Mouse (Mus musculus): ENCODE measurements at regions not wholly inside any gene's neighbourhood (a gene's known extent, or its start where the extent isn't known, plus 50 kb on each side); places are given as distances from the start of the nearest gene placed in this dataset.

DNA sequence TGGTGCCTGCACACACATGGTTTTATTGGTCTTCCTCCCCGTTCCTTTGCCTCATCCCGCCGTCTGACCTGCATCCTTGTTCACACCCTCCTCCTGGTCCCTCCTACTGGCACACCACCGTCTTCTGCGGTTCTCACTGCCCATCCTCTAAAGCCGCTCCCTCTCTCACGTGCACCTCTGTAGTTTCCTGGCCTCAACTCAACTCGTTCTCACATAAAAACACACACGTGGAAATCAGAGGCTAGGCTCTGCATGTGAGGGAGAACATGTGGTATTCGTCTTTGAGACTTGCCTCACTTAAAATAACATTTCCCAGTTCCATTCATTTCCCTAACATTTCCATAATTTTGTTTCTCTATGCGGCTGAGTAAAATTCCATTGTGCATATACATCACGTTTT, 69.5 kb downstream of the Aldh8a1 start:
- DNase-seq: no peak

- no peak for DNase-seq
These were observed 71.0 kb downstream of the Aldh8a1 start for GRCm38 (mm10) chr10:21448132-21448531.

- no peak for DNase-seq
These were observed 71.9 kb downstream of the Aldh8a1 start for GRCm38 (mm10) chr10:21448942-21449341.

DNA sequence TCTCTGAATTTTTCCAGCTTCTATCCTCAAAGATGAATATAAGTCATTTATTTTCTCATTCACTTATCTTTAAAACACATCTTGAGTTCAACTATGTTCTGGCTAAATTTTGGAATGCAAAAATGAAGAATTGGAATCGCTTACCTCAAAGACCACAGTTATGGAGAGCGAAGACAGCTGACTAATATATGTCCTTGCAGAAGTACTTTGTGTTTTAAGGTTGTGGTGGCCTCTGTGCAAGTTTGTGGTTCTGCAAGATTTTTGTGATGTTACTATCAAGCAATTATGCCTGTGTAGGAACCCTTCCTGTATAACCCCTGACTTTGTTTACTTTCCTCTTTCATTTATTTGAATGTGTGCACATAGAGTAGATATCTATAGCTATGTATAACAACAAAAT, 75.5 kb downstream of the Aldh8a1 start:
- no peak for DNase-seq

DNA sequence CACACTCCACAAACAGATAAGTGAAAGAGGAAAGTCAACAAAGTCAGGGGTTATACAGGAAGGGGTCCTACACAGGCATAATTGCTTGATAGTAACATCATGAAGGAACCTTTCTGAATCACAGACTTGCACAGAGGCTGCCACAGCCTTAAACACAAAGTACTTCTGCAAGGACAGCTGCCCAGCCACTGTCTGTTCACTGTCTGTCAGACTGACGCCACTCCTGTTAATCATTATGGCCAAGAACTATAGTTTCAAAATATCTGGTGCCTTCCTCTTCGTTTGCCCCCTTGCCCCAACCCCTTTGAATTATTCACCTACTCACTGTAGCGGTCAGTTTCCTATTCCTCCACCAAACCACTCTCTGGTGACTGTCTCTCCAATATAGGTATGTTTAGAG, 76.4 kb downstream of the Aldh8a1 start:
- DNase-seq: no peak

- DNase-seq: no peak
These were observed 77.1 kb downstream of the Aldh8a1 start for GRCm38 (mm10) chr10:21454153-21454552.

DNA sequence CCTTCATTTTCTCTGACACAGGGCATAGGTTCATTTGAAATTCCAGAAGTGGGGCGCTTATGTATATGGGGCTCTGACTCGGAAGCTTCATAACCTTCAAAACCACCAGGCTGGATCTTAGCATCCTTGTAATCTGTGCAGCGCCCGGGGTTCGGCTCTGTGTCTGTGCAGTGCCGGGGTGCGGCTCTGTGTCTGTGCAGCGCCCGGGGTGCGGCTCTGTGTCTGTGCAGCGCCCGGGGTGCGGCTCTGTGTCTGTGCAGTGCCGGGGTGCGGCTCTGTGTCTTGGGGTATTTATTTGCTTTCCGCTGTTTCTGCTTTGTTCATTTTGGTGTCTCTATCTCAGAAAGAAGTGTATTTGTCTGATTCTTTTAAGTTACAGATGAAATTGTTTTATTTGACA, 77.7 kb downstream of the Aldh8a1 start:
- DNase-seq: no peak

DNA sequence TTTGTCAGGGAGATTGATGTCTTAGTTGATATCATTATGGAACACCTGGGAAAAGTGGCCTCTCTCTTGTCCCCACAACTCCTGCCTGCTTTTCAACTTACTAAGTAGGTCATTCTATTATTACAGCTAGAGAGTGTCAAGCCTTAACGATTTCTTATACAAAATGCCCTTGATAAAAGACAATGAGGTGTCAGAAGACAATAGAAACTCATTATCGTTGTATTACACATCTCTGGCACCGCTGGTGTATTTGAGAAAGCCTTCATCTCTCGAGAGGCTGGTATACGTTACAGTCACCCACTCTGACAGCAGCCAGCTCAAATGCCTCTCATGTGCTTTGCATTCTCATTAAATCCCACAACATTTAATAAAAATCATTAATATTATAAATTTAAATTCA, 78.8 kb downstream of the Aldh8a1 start:
- no peak for DNase-seq

DNA sequence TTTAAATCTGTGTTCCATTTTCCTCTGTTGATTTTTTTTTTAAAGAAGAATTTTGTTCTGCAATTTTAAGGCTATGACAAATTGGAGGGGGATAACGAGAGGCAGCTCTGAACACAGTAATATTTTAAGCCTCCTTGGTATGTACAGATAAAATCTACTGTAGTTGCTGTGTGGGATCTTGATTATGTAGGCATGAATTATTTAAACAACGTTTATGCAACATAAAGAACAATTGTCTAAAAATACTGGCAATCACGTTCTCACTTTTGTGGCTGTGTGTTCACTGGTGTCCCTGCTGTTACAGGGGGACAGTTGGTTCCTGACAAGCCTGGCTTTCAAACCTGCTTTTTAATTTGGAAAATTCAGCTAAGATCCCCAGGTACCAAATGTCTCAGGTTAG, 79.3 kb downstream of the Aldh8a1 start:
- no peak for DNase-seq

- no peak for DNase-seq
These were observed 79.9 kb downstream of the Aldh8a1 start for GRCm38 (mm10) chr10:21456991-21457390.

- no peak for DNase-seq
These were observed 81.5 kb downstream of the Aldh8a1 start for GRCm38 (mm10) chr10:21458608-21459007.

DNA sequence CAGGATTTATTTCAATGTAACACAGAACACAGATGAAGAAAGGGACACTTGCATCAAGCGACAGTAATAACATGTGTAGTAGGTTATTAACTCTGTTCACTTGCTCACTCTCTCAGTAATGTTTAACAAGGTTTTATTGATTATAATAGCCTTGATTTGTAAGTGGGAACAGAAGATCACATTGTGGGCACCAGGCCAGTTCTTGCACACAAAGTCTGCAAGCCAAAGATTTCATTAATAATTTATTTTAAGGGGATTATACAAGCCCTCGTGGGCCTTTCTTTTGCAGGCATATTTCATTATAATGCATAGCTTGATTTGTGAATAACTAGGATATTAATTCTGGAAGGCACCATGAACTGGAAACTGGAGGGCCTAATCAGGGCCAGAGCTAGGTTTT, 83.0 kb downstream of the Aldh8a1 start:
- DNase-seq: no peak

DNA sequence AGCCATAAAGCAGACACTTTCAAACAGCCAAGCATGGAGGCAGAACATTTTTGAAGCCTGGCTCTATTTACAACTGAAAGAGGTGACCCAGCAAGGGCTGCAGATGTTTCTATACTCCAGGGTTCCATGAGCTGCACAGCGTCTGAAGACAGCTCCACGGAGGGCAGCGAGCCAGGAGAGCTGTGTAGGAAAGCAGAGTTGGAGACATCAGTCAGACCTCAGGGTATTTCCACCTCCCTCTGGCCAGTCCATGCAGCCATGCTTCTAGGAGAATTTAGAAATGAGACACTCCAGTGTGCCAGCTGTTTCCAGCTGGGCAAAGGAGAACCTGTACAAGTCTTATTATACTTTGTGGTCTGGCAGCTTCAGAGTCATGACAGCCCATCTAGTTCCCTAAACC, 85.8 kb downstream of the Aldh8a1 start:
- DNase-seq: no peak

- DNase-seq: peak; percentile 89
These were observed 88.3 kb downstream of the Aldh8a1 start for GRCm38 (mm10) chr10:21465362-21465761.

DNA sequence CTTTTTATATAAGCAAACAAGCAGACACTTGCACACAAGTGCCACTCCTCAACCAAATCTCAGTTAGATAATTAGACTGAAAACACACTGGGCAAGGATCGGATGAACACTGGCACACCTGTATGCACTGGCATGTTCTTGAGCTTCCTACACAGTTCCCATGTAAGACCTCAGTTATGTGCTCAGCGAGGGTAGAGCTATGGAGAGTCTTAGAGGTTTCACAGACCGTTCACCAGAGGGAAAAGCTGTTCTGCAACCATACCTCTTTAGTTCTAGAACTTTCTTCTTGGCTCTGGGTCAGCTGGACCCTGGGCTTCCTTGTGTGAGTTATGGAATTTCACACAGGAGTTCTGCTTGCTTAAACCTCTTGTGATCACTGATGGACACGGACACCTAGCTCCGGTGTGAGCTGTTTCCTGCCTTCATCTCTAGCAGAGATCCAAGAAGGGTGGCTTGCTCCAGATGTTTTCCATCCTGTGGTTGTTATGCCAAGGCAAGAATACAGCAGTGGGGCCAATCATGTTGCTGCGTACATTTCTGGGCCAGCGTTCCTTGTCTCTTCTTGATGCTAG, 88.8 kb downstream of the Aldh8a1 start:
- no peak for DNase-seq

- no peak for DNase-seq
These were observed 90.5 kb downstream of the Aldh8a1 start for GRCm38 (mm10) chr10:21467425-21468085.

DNA sequence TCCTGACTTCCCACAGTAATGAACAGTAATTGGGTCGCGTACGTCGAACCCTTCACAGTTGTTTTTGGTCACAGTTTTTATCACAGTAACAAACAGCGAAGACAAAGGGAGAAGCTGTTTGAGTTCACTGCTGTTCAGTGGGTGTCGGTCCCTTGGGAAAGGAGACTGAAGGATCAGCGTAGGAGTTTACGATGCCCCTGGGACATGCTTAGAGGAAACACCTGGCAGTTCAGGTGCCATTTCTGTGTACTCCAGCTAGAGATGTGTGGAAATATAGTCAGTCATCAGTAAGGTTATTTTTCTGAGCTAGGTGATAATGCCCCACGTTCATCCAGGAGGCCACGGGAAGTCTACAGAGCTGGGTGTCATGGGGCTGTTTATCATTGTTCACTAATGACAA, 91.3 kb downstream of the Aldh8a1 start:
- no peak for DNase-seq

GRCm38 (mm10) chr10:21469961-21470360, 92.9 kb downstream of the Aldh8a1 start:
- DNase-seq: peak; percentile 48

DNA sequence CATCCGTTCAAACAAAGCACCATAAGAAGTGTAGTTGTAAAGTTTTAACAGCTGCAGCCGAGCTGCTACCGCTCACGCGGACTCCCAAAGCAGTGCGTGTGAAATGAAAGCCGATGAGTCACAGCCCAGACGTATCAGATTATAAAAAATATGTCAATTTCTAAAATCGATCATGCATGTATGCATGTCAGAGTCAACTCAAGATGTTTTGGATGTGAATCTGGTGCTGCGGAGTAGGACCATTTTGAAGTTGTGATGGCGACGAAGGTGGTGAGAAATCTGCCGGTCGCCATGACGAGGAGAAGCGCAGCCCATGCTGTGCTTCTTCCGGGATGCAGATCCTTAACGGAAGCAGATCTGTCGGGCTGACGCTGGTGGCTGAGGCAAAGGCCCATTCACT, 93.5 kb downstream of the Aldh8a1 start:
- DNase-seq: no peak

- DNase-seq: no peak
These were observed 97.2 kb downstream of the Aldh8a1 start for GRCm38 (mm10) chr10:21474242-21474641.

DNA sequence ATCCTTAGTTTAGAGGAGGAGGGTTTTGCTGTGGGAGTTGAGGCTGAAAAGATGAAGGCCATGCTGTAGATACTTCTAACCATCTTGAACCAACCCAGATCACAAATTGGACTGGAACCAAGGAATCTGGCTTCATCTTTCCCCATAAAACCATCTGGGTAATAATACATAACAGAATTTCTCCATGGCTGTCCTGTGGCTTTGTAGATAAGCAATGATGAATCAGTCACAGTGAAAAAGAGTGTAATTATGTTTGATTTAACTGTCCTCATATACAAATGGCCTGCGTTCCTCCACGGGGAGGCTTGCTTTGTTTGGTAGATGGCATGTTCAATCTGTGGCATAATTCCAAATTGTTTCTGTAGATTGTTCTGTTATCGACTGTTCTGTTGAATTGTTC, 100.9 kb downstream of the Aldh8a1 start:
- no peak for DNase-seq

DNA sequence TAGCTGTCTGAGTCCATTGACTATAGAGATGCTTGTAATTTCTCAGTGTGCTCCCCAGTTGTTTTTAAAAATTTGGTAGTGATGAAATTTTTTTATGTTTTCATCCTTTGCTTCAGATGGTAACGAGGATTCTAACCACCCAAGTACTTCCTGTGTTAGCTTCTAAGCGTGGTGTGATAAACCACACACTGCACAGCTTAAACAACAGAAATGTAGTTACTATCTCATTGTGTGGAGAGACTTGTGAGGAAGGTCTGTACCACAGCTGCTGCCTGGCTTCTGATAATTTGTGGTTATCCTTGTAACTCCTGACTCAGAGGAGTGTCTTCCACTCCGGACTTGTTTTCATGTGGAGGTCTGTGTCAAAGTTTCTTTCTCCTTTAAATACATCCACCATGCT, 102.3 kb downstream of the Aldh8a1 start:
- DNase-seq: peak; percentile 23

GRCm38 (mm10) chr10:21481255-21481654, 104.2 kb downstream of the Aldh8a1 start:
- no peak for DNase-seq

DNA sequence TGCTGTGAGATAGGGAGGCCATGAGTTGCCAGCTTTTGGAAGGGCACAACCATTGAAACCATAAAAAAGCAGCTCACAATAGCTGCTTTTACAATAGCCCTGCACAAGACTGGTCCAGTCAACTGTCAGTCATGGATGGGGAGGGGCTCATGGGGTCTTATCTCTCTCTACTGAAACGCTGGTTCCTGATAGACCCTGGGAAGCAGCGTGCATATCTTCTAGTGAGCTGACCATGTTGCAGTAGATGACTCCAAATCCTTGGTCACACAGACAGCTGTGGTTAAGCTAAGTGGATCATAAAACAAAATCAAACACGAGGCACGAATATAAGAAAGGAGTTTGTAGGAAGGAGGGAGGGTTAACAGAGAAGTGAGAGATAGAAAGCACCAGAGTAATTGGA, 105.0 kb downstream of the Aldh8a1 start:
- no peak for DNase-seq

DNA sequence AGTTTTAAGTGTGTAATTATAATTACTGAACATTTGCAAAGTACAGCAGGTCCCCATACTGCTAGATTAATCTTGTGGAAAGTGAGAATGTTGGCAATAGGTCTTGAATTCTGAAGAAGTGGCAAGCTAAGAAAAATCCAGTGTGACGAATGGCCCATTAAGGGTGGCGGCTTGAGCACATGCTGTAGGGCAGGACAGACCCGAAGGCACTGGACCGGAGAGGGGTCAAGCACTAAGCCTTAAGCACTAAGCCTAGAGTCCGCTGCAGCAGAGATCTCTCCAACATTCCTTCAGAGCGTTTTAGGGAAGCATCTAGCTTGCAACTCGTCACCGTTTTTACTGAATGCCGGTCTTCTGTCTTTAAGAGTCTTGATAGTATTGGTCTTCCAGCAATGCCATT, 105.6 kb downstream of the Aldh8a1 start:
- DNase-seq: no peak
